Mouse (Mus musculus) cortical plate, adult 2 months (tissue): ENCODE measurements around the gene Gpr155.

ENCODE experiments used
- CTCF ChIP-seq: fragments of 200-500 bp; IDR thresholded peaks from 2 replicates; pipeline ENCODE4 v1.5.1; 2011; ENCODE audit warnings: mild to moderate bottlenecking, control low read depth, low read length; ENCODE audit not compliant: insufficient read depth; ENCODE audit errors: extremely low read depth
- POLR2A ChIP-seq: fragments of 200-500 bp; IDR thresholded peaks from 2 replicates; pipeline ENCODE4 v1.6.1; 2011; ENCODE audit warnings: mild to moderate bottlenecking, low read length, control low read depth; ENCODE audit not compliant: insufficient read depth; ENCODE audit errors: extremely low read depth

- TF ChIP-seq CTCF = peak; percentile 39
- TF ChIP-seq POLR2A = no peak
Measured at GRCm38 (mm10) chr2:73419285-73419684, 32.9 kb upstream of the Gpr155 start.
